Mouse (Mus musculus): Measurements from ENCODE around the gene Zfp651.

DNA sequence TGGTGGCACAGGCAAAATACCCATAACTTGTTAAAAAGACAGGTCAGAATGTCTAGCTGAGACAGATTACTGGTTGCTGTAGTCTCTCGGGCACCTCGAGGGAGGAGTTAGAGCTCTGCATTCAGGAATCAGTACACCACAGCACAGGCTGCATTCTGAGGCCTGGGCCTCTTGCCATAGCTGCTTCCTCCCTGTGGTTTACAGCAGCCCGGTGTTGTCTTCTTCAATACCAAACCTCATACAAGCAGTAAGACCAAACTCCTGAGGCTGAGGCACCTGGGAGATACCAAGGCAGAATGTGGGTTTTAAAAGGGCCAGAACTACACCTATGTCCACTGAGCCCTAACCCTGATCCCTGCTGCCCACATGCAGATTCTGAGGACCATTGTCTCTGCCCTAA lies 1.7 kb upstream of the Zfp651 start:
- TF ChIP-seq CTCF (IDR thresholded peaks at IDR 0.05; ENCODE audit: low read depth, low read length) (no peak), POLR2AphosphoS5 (IDR thresholded peaks at IDR 0.05; ENCODE audit: insufficient replicate concordance, low read depth, low read length) (no peak), GATA1 (IDR thresholded peaks at IDR 0.05; ENCODE audit: borderline replicate concordance, low read length) (no peak), TAL1 (conservative IDR thresholded peaks at IDR 0.05; ENCODE audit: low read depth, low read length) (no peak), GATA2 (IDR thresholded peaks at IDR 0.05; ENCODE audit: borderline replicate concordance, low read depth, low read length) (no peak)

All from G1E (cell line).